Mouse (Mus musculus) heart, adult 9 months (tissue): ENCODE measurements around the gene Nek9.

ENCODE experiments used
- DNase-seq, 2 experiments: peaks; one replicate each; pipeline ENCODE4 v3.0.0; 2022; ENCODE audit warnings: low spot score in 2 of 2

Nek9 gene

DNA sequence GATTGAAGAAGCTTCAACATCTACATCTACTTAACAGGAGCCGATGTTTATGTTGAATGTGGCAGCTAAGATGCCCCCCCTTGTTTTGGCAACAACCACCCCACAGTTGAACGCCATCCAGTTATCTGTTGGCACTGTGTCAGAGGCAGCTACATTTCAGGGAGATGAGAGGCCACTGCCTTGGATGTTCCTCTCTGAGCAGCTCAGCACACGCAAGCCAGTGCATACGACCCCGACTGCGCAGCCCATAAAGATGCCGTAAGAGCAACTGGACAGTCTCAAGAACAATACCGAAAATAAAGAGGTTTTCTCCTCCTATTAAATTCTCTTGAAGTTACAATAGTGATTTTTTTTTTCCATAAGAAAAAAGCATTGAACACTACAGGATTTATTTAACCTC is 74.6 kb downstream of the Nek9 start:
- no peak for DNase-seq

DNA sequence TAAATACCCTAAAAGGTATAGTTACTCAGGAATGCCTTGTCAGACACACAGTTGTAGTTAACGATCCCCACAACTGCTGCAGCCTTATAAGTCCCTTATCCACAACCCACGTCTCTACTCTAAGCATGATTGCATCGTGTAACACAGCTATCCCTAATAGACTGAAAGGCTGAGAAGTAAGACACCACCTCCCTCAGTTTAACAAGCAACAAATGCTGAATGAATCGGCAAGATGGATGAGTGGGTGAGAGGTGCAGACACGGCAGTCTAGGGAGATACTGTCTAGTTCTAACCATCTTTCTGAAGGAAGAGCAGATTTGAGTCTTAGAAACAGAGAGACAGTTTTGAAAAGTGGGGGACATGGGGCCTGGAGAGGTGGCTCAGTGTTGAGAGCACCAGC is 76.0 kb downstream of the Nek9 start:
- no peak for DNase-seq

DNA sequence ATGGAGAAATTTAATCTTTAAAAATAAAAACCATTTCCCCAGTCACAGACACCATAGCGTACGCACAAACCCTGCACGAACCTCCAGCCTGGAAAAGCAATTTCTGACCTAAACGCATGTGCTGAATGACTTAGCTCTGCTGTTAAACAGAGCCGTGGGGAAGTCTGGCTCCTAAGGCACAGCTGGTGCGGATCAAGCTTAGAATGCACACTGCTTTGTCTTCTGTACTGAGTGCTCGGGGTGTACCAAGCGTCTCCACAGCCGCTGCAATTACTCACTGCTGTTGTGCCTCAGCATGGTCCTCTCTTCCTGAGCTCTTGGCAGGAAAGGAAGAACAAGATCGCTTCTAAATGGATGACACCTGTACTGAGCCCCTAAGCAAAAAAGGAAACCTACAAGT is 76.7 kb downstream of the Nek9 start:
- no peak for DNase-seq

DNA sequence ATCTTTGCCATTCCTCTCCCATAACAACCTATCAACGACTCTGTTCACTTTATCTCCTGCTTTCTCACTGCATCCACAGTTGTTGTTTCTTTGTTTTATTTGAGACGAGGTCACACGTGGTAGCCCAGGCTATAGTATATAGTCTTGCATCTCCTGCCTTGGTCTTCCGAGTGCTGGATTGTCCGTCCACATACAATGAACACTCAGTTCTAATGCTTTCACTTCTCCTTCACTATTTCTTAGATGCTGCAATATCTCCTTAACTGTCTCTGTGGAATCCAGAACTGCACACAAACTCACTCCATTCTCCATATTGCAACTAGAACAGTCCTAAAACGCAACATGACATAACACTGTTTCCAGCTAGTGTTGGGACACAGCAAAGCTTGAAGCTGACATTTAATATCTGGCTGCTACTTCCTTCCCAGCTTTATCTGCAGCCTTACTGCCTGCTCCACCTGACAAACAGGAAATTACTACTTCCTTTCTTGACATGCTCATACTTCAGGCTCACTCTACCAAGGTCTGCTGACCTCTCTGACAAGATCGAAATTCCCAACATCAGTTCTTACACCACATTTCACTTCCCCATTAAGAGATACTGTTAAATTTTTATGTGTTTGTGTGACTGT is 82.0 kb downstream of the Nek9 start:
- DNase-seq, result peak; percentile 23 to 33

DNA sequence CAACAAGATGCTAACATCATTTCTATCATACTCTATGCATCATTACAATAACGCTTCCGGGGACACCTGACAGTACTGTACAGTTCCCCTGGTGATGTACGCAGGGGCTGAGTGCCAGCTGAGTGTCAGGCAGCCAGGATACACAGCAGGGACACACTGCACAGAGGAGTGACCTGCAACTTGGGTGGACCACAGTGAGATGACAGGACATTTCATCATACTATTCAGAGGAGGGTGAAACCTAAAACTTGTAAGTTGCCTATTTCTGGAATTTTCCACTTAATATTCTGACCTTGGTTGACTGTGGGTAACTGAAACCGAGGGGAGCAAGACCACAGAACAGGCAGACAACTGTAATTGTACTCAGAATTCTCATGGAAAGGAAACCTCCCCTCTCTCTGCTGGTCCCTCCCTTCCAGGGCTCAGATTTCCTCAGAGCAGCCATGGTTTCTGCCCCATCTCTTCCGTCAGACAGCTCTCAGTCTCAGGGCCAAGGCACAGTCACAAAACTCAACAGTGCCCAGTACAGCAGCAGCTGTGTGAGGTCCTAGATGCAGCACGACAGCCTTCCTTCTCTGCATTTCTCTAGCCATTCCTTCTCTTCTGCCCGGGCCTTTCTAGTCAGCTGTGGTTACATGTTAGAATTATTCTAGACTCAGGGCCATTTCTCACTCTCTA is 82.9 kb downstream of the Nek9 start:
- DNase-seq, result no peak

DNA sequence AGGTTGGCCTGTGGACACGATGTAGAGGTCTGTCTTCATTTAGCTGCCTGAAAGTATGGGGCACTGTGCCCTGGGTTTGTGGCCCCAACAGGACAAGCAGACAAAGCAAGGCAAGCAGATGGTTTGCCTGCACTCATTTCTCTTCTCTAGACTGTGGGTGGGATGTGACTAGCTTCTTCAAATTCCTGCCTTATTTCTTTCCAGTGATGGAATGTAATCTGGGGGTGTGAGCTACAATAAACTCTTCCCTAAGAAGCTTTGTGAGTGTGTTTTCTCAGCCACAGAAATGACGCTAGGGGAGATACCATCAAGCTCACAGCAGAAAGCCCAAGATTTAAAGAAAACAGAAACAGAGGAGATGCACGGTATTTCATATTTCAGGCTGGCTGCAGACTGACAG is 87.1 kb downstream of the Nek9 start:
- DNase-seq, result no peak
